Mouse (Mus musculus) mesoderm, embryonic 11.5 days (tissue): ENCODE data around the gene Esrrb.

Source experiments
- DNase-seq: peaks from one replicate; pipeline ENCODE4 v3.0.0-alpha.2; 2012; ENCODE audit warnings: low read depth, low spot score

Gene Esrrb

GRCm38 (mm10) chr12:86497126-86497525 lies 136.2 kb downstream of the Esrrb start:
- DNase-seq = no peak

GRCm38 (mm10) chr12:86498765-86499164 lies 137.8 kb downstream of the Esrrb start:
- no peak for DNase-seq

GRCm38 (mm10) chr12:86501728-86502127 lies 140.8 kb downstream of the Esrrb start:
- no peak for DNase-seq

GRCm38 (mm10) chr12:86503921-86504320 lies 143.0 kb downstream of the Esrrb start:
- DNase-seq = no peak

GRCm38 (mm10) chr12:86504321-86504720 lies 143.4 kb downstream of the Esrrb start:
- no peak for DNase-seq

GRCm38 (mm10) chr12:86507741-86508140 lies 146.8 kb downstream of the Esrrb start:
- DNase-seq = no peak

GRCm38 (mm10) chr12:86508313-86508988 lies 147.5 kb downstream of the Esrrb start:
- DNase-seq = peak; percentile 12

- DNase-seq = peak; percentile 74
Observed at GRCm38 (mm10) chr12:86509295-86510279, 148.7 kb downstream of the Esrrb start.

GRCm38 (mm10) chr12:86512335-86512734 lies 151.4 kb downstream of the Esrrb start:
- DNase-seq = no peak

- DNase-seq = no peak
Observed at GRCm38 (mm10) chr12:86513596-86513995, 152.7 kb downstream of the Esrrb start.

GRCm38 (mm10) chr12:86516602-86517001 lies 155.7 kb downstream of the Esrrb start:
- no peak for DNase-seq

GRCm38 (mm10) chr12:86517721-86518120 lies 156.8 kb downstream of the Esrrb start:
- DNase-seq = peak; percentile 48

- DNase-seq = peak; percentile 26
Observed at GRCm38 (mm10) chr12:86518746-86519145, 157.8 kb downstream of the Esrrb start.

GRCm38 (mm10) chr12:86534283-86534682 lies 173.4 kb downstream of the Esrrb start:
- DNase-seq = no peak

GRCm38 (mm10) chr12:86537799-86538198 lies 176.9 kb downstream of the Esrrb start:
- DNase-seq = no peak

GRCm38 (mm10) chr12:86538711-86539110 lies 177.8 kb downstream of the Esrrb start:
- no peak for DNase-seq

GRCm38 (mm10) chr12:86539511-86539910 lies 178.6 kb downstream of the Esrrb start:
- DNase-seq = no peak

- DNase-seq = peak; percentile 70
Observed at GRCm38 (mm10) chr12:86547808-86548207, 186.9 kb downstream of the Esrrb start.

- DNase-seq = no peak
Observed at GRCm38 (mm10) chr12:86553037-86553436, 192.1 kb downstream of the Esrrb start.

GRCm38 (mm10) chr12:86556796-86557517 lies 196.0 kb downstream of the Esrrb start:
- DNase-seq = no peak

- no peak for DNase-seq
Observed at GRCm38 (mm10) chr12:86558889-86559288, 198.0 kb downstream of the Esrrb start.

- DNase-seq = no peak
Observed at GRCm38 (mm10) chr12:86562705-86563104, 201.8 kb downstream of the Esrrb start.
